Comparison of ENCODE assay signal across 8 mouse cellular contexts in the genomic region with DNA sequence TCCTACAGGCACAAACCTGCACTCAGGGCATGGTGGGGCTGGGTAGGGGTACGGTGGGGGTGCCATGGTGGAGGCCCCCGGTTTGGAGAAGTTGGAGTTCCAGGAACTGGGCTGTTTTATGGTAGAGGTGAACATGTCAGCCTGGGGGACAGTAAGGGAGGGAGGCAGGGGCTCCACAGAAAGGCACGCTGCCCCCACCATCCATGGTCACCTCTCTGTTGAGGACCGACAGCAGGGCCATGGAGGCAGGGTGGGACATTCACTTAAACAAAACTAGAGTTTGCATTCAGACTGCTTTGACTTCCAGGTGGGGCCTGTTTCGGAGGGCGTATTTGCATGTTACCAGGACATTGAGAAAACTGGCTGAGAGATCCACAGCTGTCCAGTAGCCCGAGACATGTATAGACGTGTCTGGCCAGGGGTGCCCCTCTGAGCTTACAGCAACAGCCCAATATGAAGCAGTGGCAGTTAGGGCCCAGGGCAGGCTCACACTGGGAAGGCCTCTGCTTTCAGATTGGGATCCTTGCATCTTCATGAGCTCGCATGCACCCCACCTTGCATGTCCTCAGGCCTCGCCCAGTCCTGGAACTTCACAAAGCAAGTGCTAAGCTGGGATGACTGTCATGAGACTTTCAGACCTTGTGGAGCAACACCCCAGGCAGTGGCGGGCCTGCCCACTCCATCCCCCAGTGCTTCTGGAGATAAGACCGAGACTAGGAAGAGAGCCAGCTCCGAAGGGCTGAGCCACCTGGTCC. TPM values are rescaled to one million over a fixed set of nuclear protein-coding genes. Genes with fewer than 3 reads are reported as not detected.
DNase-seq lines count a peak whose midpoint lies in the region; ATAC-seq and TF ChIP-seq lines count a peak whose summit lies in the region.

No protein-coding gene starts in this region.

- H3K4me3 ChIP-seq in CH12.LX (replicated peaks in 1 of 3; ENCODE audit: low read depth in 2 of 3, low read length in 2 of 3, poor library complexity in 1 of 3), result peak overlapping the region; percentile 59 to 85 (median 76)
- no peak overlapping the region for H3K4me3 ChIP-seq in limb, embryonic 10.5 days
- no peak overlapping the region for H3K4me3 ChIP-seq in stomach, embryonic 16.5 days (replicated peaks; ENCODE audit: low read length)
- no peak overlapping the region for H3K4me3 ChIP-seq in layer of hippocampus, adult 2 months
- H3K4me3 ChIP-seq in kidney, adult 2 months (ENCODE audit: insufficient read depth, low read depth, low read length), result no peak overlapping the region

- no peaks in the 10 kb centered on the region for H3K27me3 ChIP-seq in CH12.LX (replicated peaks)
- peaks cover 34% of the 10 kb centered on the region; the same call in 1 of the 2 replicates for H3K27me3 ChIP-seq in limb, embryonic 10.5 days (ENCODE audit: low read depth, poor library complexity, severe bottlenecking)
- no peaks in the 10 kb centered on the region for H3K27me3 ChIP-seq in stomach, embryonic 16.5 days (ENCODE audit: control insufficient read depth, insufficient read depth, low read length)
- H3K27me3 ChIP-seq in kidney, adult 2 months (replicated peaks; ENCODE audit: control insufficient read depth, insufficient read depth, low read length), result no peaks in the 10 kb centered on the region

- ATAC-seq in erythroblast, adult 5-6 weeks (replicated peaks; ENCODE audit: low FRiP score, poor library complexity, severe bottlenecking), result peak; percentile 43; the same call in 1 of the 2 replicates
- ATAC-seq in stomach, embryonic 16.5 days (ENCODE audit: insufficient read depth, low FRiP score), result peak; percentile 56; the same call in 1 of the 2 replicates

- peaks cover 41 to 69% of the 10 kb centered on the region in 2 experiments for H3K4me1 ChIP-seq in CH12.LX (ENCODE audit: control insufficient read depth in 1 of 2, insufficient read depth in 2 of 2)
- H3K4me1 ChIP-seq in limb, embryonic 10.5 days, result peaks cover 38% of the 10 kb centered on the region
- H3K4me1 ChIP-seq in stomach, embryonic 16.5 days (ENCODE audit: control insufficient read depth, insufficient read depth, low read length), result peaks cover 57% of the 10 kb centered on the region
- 0 out of 2 replicates have a peak, but pooled peaks cover 3% of the 10 kb centered on the region for H3K4me1 ChIP-seq in kidney, adult 2 months (ENCODE audit: control insufficient read depth, insufficient read depth, low read length)

- H3K9me3 ChIP-seq in CH12.LX (replicated peaks; ENCODE audit: low read length), result no peaks in the 10 kb centered on the region
- H3K9me3 ChIP-seq in limb, embryonic 10.5 days (replicated peaks), result no peaks in the 10 kb centered on the region
- no peaks in the 10 kb centered on the region for H3K9me3 ChIP-seq in stomach, embryonic 16.5 days (replicated peaks; ENCODE audit: control insufficient read depth, low read length)

- no peak for TF ChIP-seq CTCF in CH12.LX (conservative IDR thresholded peaks at IDR 0.05 in 1 of 2, IDR thresholded peaks at IDR 0.05 in 1 of 2; ENCODE audit: low read depth in 2 of 2, low read length in 2 of 2)
- no peak for TF ChIP-seq CTCF in layer of hippocampus, adult 2 months (conservative IDR thresholded peaks at IDR 0.05)
- no peak for TF ChIP-seq CTCF in kidney, adult 2 months (conservative IDR thresholded peaks at IDR 0.05; ENCODE audit: insufficient read depth, insufficient read length, low read depth, low read length)

- no peak for TF ChIP-seq RAD21 in CH12.LX (IDR thresholded peaks at IDR 0.05; ENCODE audit: low read depth, low read length)

- H3K36me3 ChIP-seq in CH12.LX (replicated peaks in 1 of 2; ENCODE audit: control insufficient read depth in 1 of 2, insufficient read depth in 1 of 2, low read length in 1 of 2), result peaks cover 8 to 14% of the 10 kb centered on the region in 2 experiments
- H3K36me3 ChIP-seq in limb, embryonic 10.5 days, result no peaks in the 10 kb centered on the region
- H3K36me3 ChIP-seq in stomach, embryonic 16.5 days (ENCODE audit: control insufficient read depth, insufficient read depth, low read length), result no peaks in the 10 kb centered on the region
- no peaks in the 10 kb centered on the region for H3K36me3 ChIP-seq in kidney, adult 2 months (ENCODE audit: control insufficient read depth, insufficient read depth, low read length)

- H3K4me2 ChIP-seq in CH12.LX (ENCODE audit: insufficient read depth, low read depth, poor library complexity, severe bottlenecking), result peak overlapping the region; percentile 90
- peak overlapping the region; percentile 44 for H3K4me2 ChIP-seq in stomach, embryonic 16.5 days (ENCODE audit: low read depth, low read length)

- DNase-seq in 3T3-L1 (ENCODE audit: low read depth, low spot score) (peak; percentile 83), CH12.LX (ENCODE audit: extremely low read depth) (peak; percentile 76)
- no peak for DNase-seq in limb, embryonic 10.5 days (ENCODE audit: low spot score)
- DNase-seq in layer of hippocampus, adult 2 months (ENCODE audit: low spot score in 2 of 2), result no peak
- DNase-seq in retina, embryonic 14.5 days (ENCODE audit: low spot score), result no peak
- no peak for DNase-seq in kidney, adult 2 months

- WGBS in limb, embryonic 10.5 days, result 74% methylated on average over 13 of the region's 13 CpGs
- WGBS in stomach, embryonic 16.5 days, result 61% methylated on average over 13 of the region's 13 CpGs
- WGBS in kidney, adult 2 months, result 81% methylated on average over 13 of the region's 13 CpGs

- peak; percentile 78 for TF ChIP-seq EP300 in CH12.LX (IDR thresholded peaks at IDR 0.05; ENCODE audit: low read length)

- in situ Hi-C loops in CH12.LX (cut with MboI; ENCODE audit: low pct_ligation_motif_present, low pct_unique_long_range_greater_than_20kb, low sequenced_read_pairs), result no loop called here

- dilution Hi-C loops in CH12.LX (cut with MboI; ENCODE audit: extremely low pct_ligation_motif_present, extremely low pct_unique_long_range_greater_than_20kb, low sequenced_read_pairs), result no loop called here

- TF ChIP-seq POLR2A in CH12.LX (IDR thresholded peaks at IDR 0.05; ENCODE audit: low read depth, low read length), result peak; percentile 76
- TF ChIP-seq POLR2A in kidney, adult 2 months (IDR thresholded peaks at IDR 0.05; ENCODE audit: low read depth, low read length), result no peak

- peaks cover 23% of the 10 kb centered on the region for H3K79me2 ChIP-seq in CH12.LX (replicated peaks; ENCODE audit: control insufficient read depth, extremely low read depth, insufficient read depth, poor library complexity, severe bottlenecking)

- peak overlapping the region; percentile 92 for H3K9ac ChIP-seq in CH12.LX (ENCODE audit: insufficient read depth, low read depth)
- H3K9ac ChIP-seq in stomach, embryonic 16.5 days (ENCODE audit: low read length), result peak overlapping the region; percentile 52

- H3K27ac ChIP-seq in CH12.LX (ENCODE audit: insufficient read depth, low read depth), result peak overlapping the region; percentile 96
- peak overlapping the region; percentile 44 for H3K27ac ChIP-seq in limb, embryonic 10.5 days
- peak overlapping the region; percentile 87 for H3K27ac ChIP-seq in stomach, embryonic 16.5 days (ENCODE audit: low read length)
- H3K27ac ChIP-seq in layer of hippocampus, adult 2 months, result no peak overlapping the region
- H3K27ac ChIP-seq in kidney, adult 2 months (ENCODE audit: insufficient read depth, low read depth, low read length), result no peak overlapping the region

RNA-seq across cellular contexts. Expression of a gene that starts 8.7 kb away (rescaled TPM):
- 16.2 and 27.7 TPM in 2 replicates for total RNA-seq in CH12.LX (2012; rRNA removed)
- total RNA-seq in CH12.LX (2014; rRNA removed), result 2.0 and 3.1 TPM in 2 replicates
- polyA plus RNA-seq in CH12.LX (2012; ENCODE audit: insufficient read length, low read depth), result 14.4 and 14.6 TPM in 2 replicates
- total RNA-seq in erythroblast, adult 5-6 weeks (2015; ENCODE audit: low replicate concordance), result not detected in 2 replicates
- total RNA-seq in erythroblast, adult 5-6 weeks (2017; ENCODE audit: low replicate concordance), result 0.09 TPM in 1 of 2 replicates, not detected in the other
- 0.15 and 0.18 TPM in 2 replicates for polyA plus RNA-seq in limb, embryonic 10.5 days (2016; fragmentation: Nextera tagmentation; extraction: Ambion mirVana)
- polyA plus RNA-seq in stomach, embryonic 16.5 days (2015; fragmentation: Nextera tagmentation; extraction: Ambion mirVana), result 4.9 and 5.4 TPM in 2 replicates
- total RNA-seq in layer of hippocampus, adult 2 months (2021), result 1 to 10 TPM; 3.3 to 3.5 TPM
- 0.70 and 0.99 TPM in 2 replicates for polyA plus RNA-seq in kidney, adult 2 months (2012; rRNA removed)

RNA-seq across cellular contexts. Expression of a gene that starts 15.0 kb away (rescaled TPM):
- total RNA-seq in CH12.LX (2012; rRNA removed), result 3.1 and 3.5 TPM in 2 replicates
- 2.5 TPM in 2 replicates for total RNA-seq in CH12.LX (2014; rRNA removed)
- 3.0 and 3.5 TPM in 2 replicates for polyA plus RNA-seq in CH12.LX (2012; ENCODE audit: insufficient read length, low read depth)
- not detected in 2 replicates for total RNA-seq in erythroblast, adult 5-6 weeks (2015; ENCODE audit: low replicate concordance)
- total RNA-seq in erythroblast, adult 5-6 weeks (2017; ENCODE audit: low replicate concordance), result 0.42 TPM in 1 of 2 replicates, not detected in the other
- 7.9 and 8.4 TPM in 2 replicates for polyA plus RNA-seq in limb, embryonic 10.5 days (2016; fragmentation: Nextera tagmentation; extraction: Ambion mirVana)
- 5.8 and 6.9 TPM in 2 replicates for polyA plus RNA-seq in stomach, embryonic 16.5 days (2015; fragmentation: Nextera tagmentation; extraction: Ambion mirVana)
- total RNA-seq in layer of hippocampus, adult 2 months (2021), result 10 to 100 TPM; 12.8 to 13.2 TPM
- 19.1 and 22.5 TPM in 2 replicates for polyA plus RNA-seq in kidney, adult 2 months (2012; rRNA removed)

RNA-seq across cellular contexts. Expression of a gene that starts 33.3 kb away (rescaled TPM):
- total RNA-seq in CH12.LX (2012; rRNA removed) (149 and 155 TPM in 2 replicates), CH12.LX (2014; rRNA removed) (112 and 117 TPM in 2 replicates)
- polyA plus RNA-seq in CH12.LX (2012; ENCODE audit: insufficient read length, low read depth), result 196 and 226 TPM in 2 replicates
- 31.9 and 42.8 TPM in 2 replicates for total RNA-seq in erythroblast, adult 5-6 weeks (2015; ENCODE audit: low replicate concordance)
- 14.6 and 26.6 TPM in 2 replicates for total RNA-seq in erythroblast, adult 5-6 weeks (2017; ENCODE audit: low replicate concordance)
- polyA plus RNA-seq in limb, embryonic 10.5 days (2016; fragmentation: Nextera tagmentation; extraction: Ambion mirVana), result 2.1 and 3.5 TPM in 2 replicates
- 13.7 and 17.1 TPM in 2 replicates for polyA plus RNA-seq in stomach, embryonic 16.5 days (2015; fragmentation: Nextera tagmentation; extraction: Ambion mirVana)
- total RNA-seq in layer of hippocampus, adult 2 months (2021), result 1 to 10 TPM; 8.6 to 9.7 TPM
- 19.6 and 23.7 TPM in 2 replicates for polyA plus RNA-seq in kidney, adult 2 months (2012; rRNA removed)

RNA-seq across cellular contexts. Expression of a gene that starts 35.4 kb away (rescaled TPM):
- total RNA-seq in CH12.LX (2012; rRNA removed), result 78.0 and 90.6 TPM in 2 replicates
- 111 and 128 TPM in 2 replicates for total RNA-seq in CH12.LX (2014; rRNA removed)
- 68.3 and 78.0 TPM in 2 replicates for polyA plus RNA-seq in CH12.LX (2012; ENCODE audit: insufficient read length, low read depth)
- 28.8 and 35.5 TPM in 2 replicates for total RNA-seq in erythroblast, adult 5-6 weeks (2015; ENCODE audit: low replicate concordance)
- total RNA-seq in erythroblast, adult 5-6 weeks (2017; ENCODE audit: low replicate concordance), result 22.1 and 29.7 TPM in 2 replicates
- polyA plus RNA-seq in limb, embryonic 10.5 days (2016; fragmentation: Nextera tagmentation; extraction: Ambion mirVana), result 204 and 206 TPM in 2 replicates
- polyA plus RNA-seq in stomach, embryonic 16.5 days (2015; fragmentation: Nextera tagmentation; extraction: Ambion mirVana), result 87.7 and 87.9 TPM in 2 replicates
- 10 to 100 TPM in 1 of 2 experiments, 1 to 10 TPM in 1; 7.1 to 10.8 TPM for total RNA-seq in layer of hippocampus, adult 2 months (2021)
- 10.3 and 10.6 TPM in 2 replicates for polyA plus RNA-seq in kidney, adult 2 months (2012; rRNA removed)

Comparison
In these comparisons a context has a peak if more than half of its experiments do, and no peak if none do; other contexts are left out.
1. DNase-seq: peak in 3T3-L1 (single experiment) and CH12.LX (single experiment); none in limb, embryonic 10.5 days (single experiment), layer of hippocampus, adult 2 months (0 of 2), retina, embryonic 14.5 days (single experiment) and kidney, adult 2 months (single experiment).
2. H3K27ac ChIP-seq: peak in CH12.LX (single experiment), limb, embryonic 10.5 days (single experiment) and stomach, embryonic 16.5 days (single experiment); none in layer of hippocampus, adult 2 months (single experiment) and kidney, adult 2 months (single experiment).
3. H3K4me3 ChIP-seq: peak in CH12.LX (3 of 3); none in limb, embryonic 10.5 days (single experiment), stomach, embryonic 16.5 days (single experiment), layer of hippocampus, adult 2 months (single experiment) and kidney, adult 2 months (single experiment).